10 mouse cellular contexts compared by ENCODE assay signal in genomic region chr7:139971436-139971835, GRCm38 (mm10). TPM values are rescaled to one million over a fixed set of nuclear protein-coding genes. Genes with fewer than 3 reads are reported as not detected.
DNase-seq lines count a peak whose midpoint lies in the region; ATAC-seq and TF ChIP-seq lines count a peak whose summit lies in the region.
"Had no signal": no experiment of that assay in that cellular context is flagged by ENCODE, and none has a peak within 500 bp of the region (broad histone marks: within the 10 kb centered on the region; RNA-seq: fewer than 3 reads in every experiment).

No protein-coding gene starts in this region.

- peak overlapping the region; percentile 15; the same call in 1 of the 2 replicates for H3K27ac ChIP-seq in testis, adult 2 months (ENCODE audit: control insufficient read depth, insufficient read depth, low read depth, low read length)
- peak overlapping the region; percentile 59 for H3K27ac ChIP-seq in stomach, embryonic 15.5 days
- H3K27ac ChIP-seq in hindbrain, embryonic 13.5 days, result no peak overlapping the region

- H3K4me3 ChIP-seq in testis, adult 2 months (ENCODE audit: control insufficient read depth, low read depth, low read length), result peak overlapping the region; percentile 62
- no peak overlapping the region for H3K4me3 ChIP-seq in stomach, embryonic 15.5 days (replicated peaks)
- H3K4me3 ChIP-seq in hindbrain, embryonic 13.5 days, result no peak overlapping the region

- no peaks in the 10 kb centered on the region for H3K27me3 ChIP-seq in testis, adult 2 months (ENCODE audit: control insufficient read depth, insufficient read depth, low read length)
- H3K27me3 ChIP-seq in stomach, embryonic 15.5 days (replicated peaks), result no peaks in the 10 kb centered on the region
- no peaks in the 10 kb centered on the region for H3K27me3 ChIP-seq in hindbrain, embryonic 13.5 days

- H3K9ac ChIP-seq in stomach, embryonic 15.5 days, result no peak overlapping the region
- no peak overlapping the region for H3K9ac ChIP-seq in hindbrain, embryonic 13.5 days

- H3K9me3 ChIP-seq in stomach, embryonic 15.5 days, result no peaks in the 10 kb centered on the region
- no peaks in the 10 kb centered on the region for H3K9me3 ChIP-seq in hindbrain, embryonic 13.5 days

- no peaks in the 10 kb centered on the region for H3K4me1 ChIP-seq in testis, adult 2 months (ENCODE audit: control insufficient read depth, insufficient read depth, low read length)
- H3K4me1 ChIP-seq in stomach, embryonic 15.5 days, result no peaks in the 10 kb centered on the region
- no peaks in the 10 kb centered on the region for H3K4me1 ChIP-seq in hindbrain, embryonic 13.5 days (replicated peaks)

- no peak for DNase-seq in testis, postnatal 10 days (ENCODE audit: low spot score)
- peak; percentile 88 for DNase-seq in Muller cell, postnatal 12 days (ENCODE audit: inconsistent ontology term)
- peak; percentile 70 for DNase-seq in induced T-regulatory cell, adult 2 months (ENCODE audit: low read depth)
- no peak for DNase-seq in layer of hippocampus, adult 9-10 months (ENCODE audit: low spot score)
- DNase-seq in cerebellum, adult 8-10 months, result no peak
- DNase-seq: kidney, postnatal 10 days; spleen, adult 18-20 months had no signal

- TF ChIP-seq POLR2A in testis, adult 2 months (IDR thresholded peaks at IDR 0.05; ENCODE audit: control insufficient read depth, low read depth, low read length), result 0 out of 2 replicates have a peak, but pooled peaks have one; percentile 13

- no peak for TF ChIP-seq CTCF in testis, adult 2 months (IDR thresholded peaks at IDR 0.05; ENCODE audit: control insufficient read depth, insufficient read depth, insufficient replicate concordance, low read depth, low read length)

- H3K4me2 ChIP-seq in stomach, embryonic 15.5 days, result no peak overlapping the region
- no peak overlapping the region for H3K4me2 ChIP-seq in hindbrain, embryonic 13.5 days

- no peaks in the 10 kb centered on the region for H3K36me3 ChIP-seq in testis, adult 2 months (ENCODE audit: control insufficient read depth, insufficient read depth, low read length)
- H3K36me3 ChIP-seq in stomach, embryonic 15.5 days, result no peaks in the 10 kb centered on the region
- no peaks in the 10 kb centered on the region for H3K36me3 ChIP-seq in hindbrain, embryonic 13.5 days

- 50% methylated on average over 6 of the region's 6 CpGs for WGBS in stomach, embryonic 15.5 days
- WGBS in hindbrain, embryonic 13.5 days, result 77% methylated on average over 6 of the region's 6 CpGs

- ATAC-seq in stomach, embryonic 15.5 days (ENCODE audit: insufficient read depth, low FRiP score, low read depth), result no peak
- ATAC-seq in hindbrain, embryonic 13.5 days (ENCODE audit: low FRiP score), result no peak

RNA-seq across cellular contexts. Expression of gene 6430531B16Rik, which starts 7.1 kb away (rescaled TPM):
- 108 and 114 TPM in 2 replicates for polyA plus RNA-seq in testis, adult 2 months (2012; rRNA removed)
- polyA plus RNA-seq in stomach, embryonic 15.5 days (2015; fragmentation: Nextera tagmentation; extraction: Ambion mirVana), result 0.21 and 0.45 TPM in 2 replicates
- 0.91 and 1.2 TPM in 2 replicates for polyA plus RNA-seq in hindbrain, embryonic 13.5 days (2015; fragmentation: Nextera tagmentation; extraction: Ambion mirVana)

RNA-seq across cellular contexts. Expression of gene Adam8, which starts 20.9 kb away (rescaled TPM):
- polyA plus RNA-seq in testis, adult 2 months (2012; rRNA removed), result 6.9 and 7.0 TPM in 2 replicates
- polyA plus RNA-seq in stomach, embryonic 15.5 days (2015; fragmentation: Nextera tagmentation; extraction: Ambion mirVana), result 2.5 and 2.7 TPM in 2 replicates
- 3.9 and 5.3 TPM in 2 replicates for polyA plus RNA-seq in hindbrain, embryonic 13.5 days (2015; fragmentation: Nextera tagmentation; extraction: Ambion mirVana)

RNA-seq across cellular contexts. Expression of gene Utf1, which starts 27.8 kb away (rescaled TPM):
- polyA plus RNA-seq in testis, adult 2 months (2012; rRNA removed), result 1.5 and 2.1 TPM in 2 replicates
- 0.10 TPM in 1 of 2 replicates, not detected in the other for polyA plus RNA-seq in stomach, embryonic 15.5 days (2015; fragmentation: Nextera tagmentation; extraction: Ambion mirVana)
- polyA plus RNA-seq in hindbrain, embryonic 13.5 days (2015; fragmentation: Nextera tagmentation; extraction: Ambion mirVana), result not detected in 2 replicates

Comparison
In these comparisons a context has a peak if more than half of its experiments do, and no peak if none do; other contexts are left out.
1. DNase-seq: peak in Muller cell, postnatal 12 days (single experiment) and induced T-regulatory cell, adult 2 months (single experiment); none in testis, postnatal 10 days (single experiment), layer of hippocampus, adult 9-10 months (single experiment) and cerebellum, adult 8-10 months (single experiment).
2. RNA of gene 6430531B16Rik, which starts 7.1 kb away (polyA plus RNA-seq): 108 to 114 TPM in testis, adult 2 months; 0.91 to 1.2 TPM in hindbrain, embryonic 13.5 days and 0.21 to 0.45 TPM in stomach, embryonic 15.5 days; every median in the first group is over 10 times any median in the second.